ENCODE assay signal across 8 mouse cellular contexts in the genomic region with DNA sequence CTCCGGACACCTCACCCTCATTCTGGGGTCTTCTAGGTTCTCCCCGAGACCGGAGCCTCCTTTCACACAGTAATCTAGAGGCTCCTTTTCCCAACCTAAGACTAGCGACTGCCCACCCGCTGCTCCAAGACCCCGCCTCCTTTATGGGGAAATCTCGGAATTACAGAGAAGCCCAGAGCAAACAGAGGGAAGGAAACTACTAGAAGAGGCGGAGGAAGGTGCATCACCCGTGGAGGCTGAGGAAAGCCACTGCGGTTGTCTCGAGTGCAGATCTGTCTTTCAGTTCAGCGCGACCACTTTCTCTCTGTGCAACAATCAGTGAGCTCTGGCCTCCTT. TPM values are rescaled to one million over a fixed set of nuclear protein-coding genes. Genes with fewer than 3 reads are reported as not detected.
DNase-seq lines count a peak whose midpoint lies in the region; ATAC-seq and TF ChIP-seq lines count a peak whose summit lies in the region.

No protein-coding gene starts in this region.

- WGBS in heart, embryonic 13.5 days = 7% methylated on average over 13 of the region's 13 CpGs
- WGBS in heart, postnatal 0 days = 10% methylated on average over 13 of the region's 13 CpGs
- WGBS in lung, embryonic 16.5 days = 6% methylated on average over 13 of the region's 13 CpGs

- H3K9me3 ChIP-seq in heart, embryonic 13.5 days = no peaks in the 10 kb centered on the region
- H3K9me3 ChIP-seq in G1E (replicated peaks) = no peaks in the 10 kb centered on the region
- no peaks in the 10 kb centered on the region for H3K9me3 ChIP-seq in heart, postnatal 0 days (replicated peaks; ENCODE audit: control insufficient read depth, low read length)
- no peaks in the 10 kb centered on the region for H3K9me3 ChIP-seq in lung, embryonic 16.5 days (ENCODE audit: control insufficient read depth, low read length)

- H3K27me3 ChIP-seq in heart, embryonic 13.5 days (replicated peaks) = peaks cover 50% of the 10 kb centered on the region
- H3K27me3 ChIP-seq in G1E (ENCODE audit: insufficient read depth, low read length) = peaks cover 59% of the 10 kb centered on the region
- peaks cover 23% of the 10 kb centered on the region for H3K27me3 ChIP-seq in heart, postnatal 0 days (ENCODE audit: control insufficient read depth, insufficient read depth, low read length)
- H3K27me3 ChIP-seq in lung, embryonic 16.5 days (ENCODE audit: control insufficient read depth, insufficient read depth, low read depth, low read length) = peaks cover 5% of the 10 kb centered on the region; the same call in 1 of the 2 replicates

- TF ChIP-seq CTCF in G1E (IDR thresholded peaks at IDR 0.05; ENCODE audit: low read depth, low read length) = no peak
- TF ChIP-seq CTCF in heart, postnatal 0 days (IDR thresholded peaks at IDR 0.05; ENCODE audit: low read depth) = no peak

- no peak for TF ChIP-seq EP300 in heart, postnatal 0 days (IDR thresholded peaks at IDR 0.05; ENCODE audit: low read depth)

- no peak overlapping the region for H3K27ac ChIP-seq in heart, embryonic 13.5 days (replicated peaks)
- no peak overlapping the region for H3K27ac ChIP-seq in heart, postnatal 0 days (ENCODE audit: low read depth)
- H3K27ac ChIP-seq in lung, embryonic 16.5 days (ENCODE audit: low read length) = no peak overlapping the region

- peak overlapping the region; percentile 61 for H3K4me3 ChIP-seq in heart, embryonic 13.5 days
- peak overlapping the region; percentile 64; the same call in 1 of the 2 replicates for H3K4me3 ChIP-seq in G1E (ENCODE audit: low read depth, low read length)
- peak overlapping the region; percentile 61 for H3K4me3 ChIP-seq in heart, postnatal 0 days (ENCODE audit: low read depth, low read length)
- H3K4me3 ChIP-seq in lung, embryonic 16.5 days (ENCODE audit: low read length) = peak overlapping the region; percentile 70

- H3K4me1 ChIP-seq in heart, embryonic 13.5 days = peaks cover 13% of the 10 kb centered on the region
- H3K4me1 ChIP-seq in G1E (ENCODE audit: insufficient read depth, low read depth, low read length) = peaks cover 18% of the 10 kb centered on the region
- peaks cover 10% of the 10 kb centered on the region; the same call in 1 of the 2 replicates for H3K4me1 ChIP-seq in heart, postnatal 0 days (ENCODE audit: control insufficient read depth, insufficient read depth)
- H3K4me1 ChIP-seq in lung, embryonic 16.5 days (replicated peaks; ENCODE audit: control insufficient read depth, insufficient read depth, low read length) = peaks cover 4% of the 10 kb centered on the region; the same call in 1 of the 2 replicates

- peak overlapping the region; percentile 76 for H3K9ac ChIP-seq in heart, embryonic 13.5 days
- H3K9ac ChIP-seq in heart, postnatal 0 days (replicated peaks; ENCODE audit: low read depth, low read length) = peak overlapping the region; percentile 40; the same call in 1 of the 2 replicates
- peak overlapping the region; percentile 57 for H3K9ac ChIP-seq in lung, embryonic 16.5 days (ENCODE audit: low read length)

- no peak for DNase-seq in heart, adult 11 months
- DNase-seq in G1E (ENCODE audit: low spot score) = no peak
- DNase-seq in heart, postnatal 0 days (ENCODE audit: low spot score) = no peak
- no peak for DNase-seq in layer of hippocampus, postnatal 14 days (ENCODE audit: low spot score in 2 of 2)
- no peak for DNase-seq in adrenal gland, postnatal 10 days
- DNase-seq in ovary, postnatal 14 days (ENCODE audit: low spot score) = no peak

- no peaks in the 10 kb centered on the region for H3K36me3 ChIP-seq in heart, embryonic 13.5 days
- H3K36me3 ChIP-seq in G1E (replicated peaks) = no peaks in the 10 kb centered on the region
- no peaks in the 10 kb centered on the region for H3K36me3 ChIP-seq in heart, postnatal 0 days (replicated peaks; ENCODE audit: control insufficient read depth, insufficient read depth, low read length)
- H3K36me3 ChIP-seq in lung, embryonic 16.5 days (ENCODE audit: control insufficient read depth, insufficient read depth, low read length) = no peaks in the 10 kb centered on the region

- ATAC-seq in heart, embryonic 13.5 days (ENCODE audit: extremely low read depth, insufficient number of reproducible peaks, low FRiP score, low TSS enrichment) = no peak; the same call in 1 of the 2 replicates
- ATAC-seq in G1E (ENCODE audit: extremely low read depth, insufficient number of reproducible peaks, low FRiP score, poor library complexity, severe bottlenecking) = no peak
- peak; percentile 7; the same call in 1 of the 2 replicates for ATAC-seq in heart, postnatal 0 days (ENCODE audit: insufficient read depth, low read depth)
- ATAC-seq in lung, embryonic 16.5 days (ENCODE audit: low read depth) = peak; percentile 79

- peak overlapping the region; percentile 83 for H3K4me2 ChIP-seq in heart, embryonic 13.5 days
- peak overlapping the region; percentile 99 for H3K4me2 ChIP-seq in heart, postnatal 0 days (ENCODE audit: low read depth, low read length)
- peak overlapping the region; percentile 95 for H3K4me2 ChIP-seq in lung, embryonic 16.5 days (ENCODE audit: low read depth, low read length)

RNA-seq across cellular contexts. Expression of gene Peli3, which starts 0.3 kb away (rescaled TPM):
- polyA plus RNA-seq in heart, embryonic 13.5 days (2015; fragmentation: Nextera tagmentation; extraction: Ambion mirVana) = 0.99 and 1.0 TPM in 2 replicates
- total RNA-seq in G1E (2014; fragmentation: Nextera tagmentation) (not detected in 2 replicates), G1E (2017) (0.05 TPM in 1 of 2 replicates, not detected in the other)
- polyA plus RNA-seq in G1E (2012) = not detected in 2 replicates
- total RNA-seq in heart, postnatal 0 days (2014; rRNA removed; ENCODE audit: low replicate concordance) = 0.76 TPM in 1 of 2 replicates, not detected in the other
- polyA plus RNA-seq in heart, postnatal 0 days (2015; fragmentation: Nextera tagmentation; extraction: Ambion mirVana) = 0.27 and 0.31 TPM in 2 replicates
- polyA plus RNA-seq in lung, embryonic 16.5 days (2015; fragmentation: Nextera tagmentation; extraction: Ambion mirVana) = 1.9 and 2.1 TPM in 2 replicates
- total RNA-seq in layer of hippocampus, postnatal 14 days (2021) = 10 to 100 TPM; 16.3 to 16.8 TPM
- 1 to 10 TPM; 2.8 to 3.9 TPM for total RNA-seq in adrenal gland, postnatal 10 days (2021)

RNA-seq across cellular contexts. Expression of gene Dpp3, which starts 15.1 kb away (rescaled TPM):
- polyA plus RNA-seq in heart, embryonic 13.5 days (2015; fragmentation: Nextera tagmentation; extraction: Ambion mirVana) = 84.6 and 84.7 TPM in 2 replicates
- total RNA-seq in G1E (2014; fragmentation: Nextera tagmentation) (41.5 and 45.4 TPM in 2 replicates), G1E (2017) (47.3 and 54.2 TPM in 2 replicates)
- polyA plus RNA-seq in G1E (2012) = 82.6 and 88.2 TPM in 2 replicates
- total RNA-seq in heart, postnatal 0 days (2014; rRNA removed; ENCODE audit: low replicate concordance) = 60.1 and 116 TPM in 2 replicates
- 40.8 and 44.3 TPM in 2 replicates for polyA plus RNA-seq in heart, postnatal 0 days (2015; fragmentation: Nextera tagmentation; extraction: Ambion mirVana)
- polyA plus RNA-seq in lung, embryonic 16.5 days (2015; fragmentation: Nextera tagmentation; extraction: Ambion mirVana) = 94.6 and 95.1 TPM in 2 replicates
- 10 to 100 TPM; 50.2 to 52.0 TPM for total RNA-seq in layer of hippocampus, postnatal 14 days (2021)
- total RNA-seq in adrenal gland, postnatal 10 days (2021) = 10 to 100 TPM; 74.1 to 83.4 TPM

RNA-seq across cellular contexts. Expression of gene Mrpl11, which starts 18.7 kb away (rescaled TPM):
- 85.2 and 101 TPM in 2 replicates for polyA plus RNA-seq in heart, embryonic 13.5 days (2015; fragmentation: Nextera tagmentation; extraction: Ambion mirVana)
- total RNA-seq in G1E (2014; fragmentation: Nextera tagmentation) = 15.4 and 16.2 TPM in 2 replicates
- 87.0 and 91.6 TPM in 2 replicates for total RNA-seq in G1E (2017)
- 66.8 and 72.2 TPM in 2 replicates for polyA plus RNA-seq in G1E (2012)
- total RNA-seq in heart, postnatal 0 days (2014; rRNA removed; ENCODE audit: low replicate concordance) = 35.0 and 61.4 TPM in 2 replicates
- polyA plus RNA-seq in heart, postnatal 0 days (2015; fragmentation: Nextera tagmentation; extraction: Ambion mirVana) = 128 and 131 TPM in 2 replicates
- 90.6 and 93.4 TPM in 2 replicates for polyA plus RNA-seq in lung, embryonic 16.5 days (2015; fragmentation: Nextera tagmentation; extraction: Ambion mirVana)
- total RNA-seq in layer of hippocampus, postnatal 14 days (2021) = 10 to 100 TPM; 58.9 to 60.7 TPM
- 10 to 100 TPM; 72.0 to 75.1 TPM for total RNA-seq in adrenal gland, postnatal 10 days (2021)

RNA-seq across cellular contexts. Expression of gene Bbs1, which starts 36.8 kb away (rescaled TPM):
- 2.2 and 2.5 TPM in 2 replicates for polyA plus RNA-seq in heart, embryonic 13.5 days (2015; fragmentation: Nextera tagmentation; extraction: Ambion mirVana)
- total RNA-seq in G1E (2014; fragmentation: Nextera tagmentation) (5.2 and 5.5 TPM in 2 replicates), G1E (2017) (3.0 and 4.4 TPM in 2 replicates)
- 5.6 and 8.7 TPM in 2 replicates for polyA plus RNA-seq in G1E (2012)
- 5.4 and 5.8 TPM in 2 replicates for total RNA-seq in heart, postnatal 0 days (2014; rRNA removed; ENCODE audit: low replicate concordance)
- polyA plus RNA-seq in heart, postnatal 0 days (2015; fragmentation: Nextera tagmentation; extraction: Ambion mirVana) = 1.1 and 1.4 TPM in 2 replicates
- polyA plus RNA-seq in lung, embryonic 16.5 days (2015; fragmentation: Nextera tagmentation; extraction: Ambion mirVana) = 4.2 and 4.9 TPM in 2 replicates
- total RNA-seq in layer of hippocampus, postnatal 14 days (2021) = 10 to 100 TPM; 38.4 TPM
- total RNA-seq in adrenal gland, postnatal 10 days (2021) = 10 to 100 TPM in 1 of 2 experiments, 1 to 10 TPM in 1; 7.4 to 10.3 TPM

RNA-seq across cellular contexts. Expression of gene Npas4, which starts 46.9 kb away (rescaled TPM):
- 0.09 TPM in 2 replicates for polyA plus RNA-seq in heart, embryonic 13.5 days (2015; fragmentation: Nextera tagmentation; extraction: Ambion mirVana)
- 0.83 TPM in 1 of 2 replicates, not detected in the other for total RNA-seq in G1E (2014; fragmentation: Nextera tagmentation)
- total RNA-seq in G1E (2017) = 0.05 and 0.06 TPM in 2 replicates
- polyA plus RNA-seq in G1E (2012) = not detected in 2 replicates
- 0.15 TPM in 1 of 2 replicates, not detected in the other for total RNA-seq in heart, postnatal 0 days (2014; rRNA removed; ENCODE audit: low replicate concordance)
- polyA plus RNA-seq in heart, postnatal 0 days (2015; fragmentation: Nextera tagmentation; extraction: Ambion mirVana) = 0.03 TPM in 1 of 2 replicates, not detected in the other
- polyA plus RNA-seq in lung, embryonic 16.5 days (2015; fragmentation: Nextera tagmentation; extraction: Ambion mirVana) = 0.09 TPM in 1 of 2 replicates, not detected in the other
- total RNA-seq in layer of hippocampus, postnatal 14 days (2021) = 10 to 100 TPM in 1 of 2 experiments, 1 to 10 TPM in 1; 5.1 to 10.5 TPM
- total RNA-seq in adrenal gland, postnatal 10 days (2021) = under 1 TPM; 0.15 to 0.24 TPM

Comparison
In these comparisons a context has a peak if more than half of its experiments do, and no peak if none do; other contexts are left out.
1. ATAC-seq: peak in heart, postnatal 0 days (single experiment) and lung, embryonic 16.5 days (single experiment); none in heart, embryonic 13.5 days (single experiment) and G1E (single experiment).
2. Peak in every context shown above with its lines, with median percentiles within 50 percentile points of each other: H3K4me2 ChIP-seq, H3K4me3 ChIP-seq and H3K9ac ChIP-seq.